Mouse (Mus musculus) liver, embryonic 14.5 days (tissue): ENCODE data around the gene Mff.

ENCODE experiments used
- CTCF ChIP-seq: IDR thresholded peaks from 2 replicates; pipeline ENCODE4 v1.5.1; 2016; ENCODE audit warnings: antibody characterized with exemption, low read depth, control low read depth
- EP300 ChIP-seq: IDR thresholded peaks from 2 replicates; pipeline ENCODE4 v1.6.1; 2016; ENCODE audit warnings: antibody characterized with exemption, low read depth

- TF ChIP-seq EP300, result no peak
- no peak for TF ChIP-seq CTCF
These were observed 50.6 kb downstream of the Mff start for GRCm38 (mm10) chr1:82775293-82775692.
